Mouse (Mus musculus) embryo, embryonic 10.5 days (tissue): Measurements from ENCODE around the gene Iars.
A peak's percentile ranks its signal among the peaks of the same experiment; 100 is the strongest.

ENCODE experiments used
- DNase-seq: peaks from one replicate; pipeline ENCODE4 v3.0.0-alpha.2; 2015; ENCODE audit warnings: low spot score

Iars gene

DNA sequence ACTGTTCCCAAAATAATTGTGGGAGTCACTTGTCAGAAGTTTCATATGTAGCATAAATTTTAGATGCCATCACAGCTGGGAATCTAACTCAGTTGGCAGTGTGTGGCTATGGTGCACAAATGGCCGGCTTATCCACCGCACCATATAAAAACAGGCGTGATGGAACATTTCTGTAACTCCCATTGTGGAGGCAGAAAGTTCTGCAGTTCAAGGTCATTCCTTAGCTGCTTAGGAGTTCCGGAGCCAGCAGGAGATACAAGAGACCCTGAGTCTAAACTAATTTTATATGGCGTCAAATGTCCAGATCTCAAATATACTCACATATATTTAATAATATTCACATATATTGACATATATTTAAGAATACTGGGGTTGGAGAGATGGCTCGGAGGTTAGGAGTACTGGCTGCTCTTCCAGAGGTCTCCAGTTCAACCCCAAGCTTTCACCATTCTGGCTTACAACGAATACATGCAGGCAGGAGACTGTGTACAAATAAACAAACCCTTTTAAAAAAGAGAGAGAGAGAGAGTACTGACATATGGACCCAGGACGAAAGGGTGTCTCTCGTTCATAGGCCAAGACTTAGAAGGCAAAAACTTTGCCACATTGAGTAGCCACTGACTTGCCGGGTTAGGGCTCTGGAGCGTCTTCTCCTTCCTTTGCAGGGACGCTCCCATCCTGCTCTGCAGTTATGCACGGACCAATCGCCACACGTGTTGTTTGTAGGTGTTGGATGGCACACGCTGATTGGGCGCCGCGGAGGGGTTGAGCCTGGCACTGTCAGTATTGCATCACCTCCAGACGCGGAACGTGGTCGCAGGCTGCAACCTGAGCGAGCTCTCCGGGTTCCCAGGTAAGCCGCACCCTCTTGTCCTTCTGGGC lies at the start of gene Iars:
Iars (plus strand) TSS at position 750 of the 882 bp plus-strand sequence.
- peak; percentile 99 for DNase-seq

- DNase-seq: no peak
Measured at GRCm38 (mm10) chr13:49639965-49640364, 41.9 kb upstream of the Iars start.

DNA sequence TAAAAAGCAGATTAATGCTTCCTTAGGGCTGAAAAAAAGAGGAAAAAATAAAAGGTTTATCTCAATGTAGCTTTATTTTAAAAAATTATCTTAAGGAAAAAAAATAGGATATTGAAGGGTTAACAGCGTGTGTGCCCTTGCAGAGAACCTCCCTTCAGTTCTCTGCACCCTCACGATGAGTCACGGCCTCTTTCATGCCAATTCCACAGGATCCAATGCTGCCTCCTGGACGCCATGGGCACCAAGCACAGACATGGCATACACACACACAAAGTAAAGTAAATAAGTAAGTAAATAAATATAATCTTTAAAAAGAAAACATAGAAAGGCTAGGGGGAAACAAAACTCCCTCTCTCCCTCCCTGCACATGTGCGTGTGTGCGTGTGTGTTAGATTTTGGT lies 39.2 kb upstream of the Iars start:
- DNase-seq: no peak

GRCm38 (mm10) chr13:49643669-49644362 lies 38.1 kb upstream of the Iars start:
- DNase-seq: no peak

DNA sequence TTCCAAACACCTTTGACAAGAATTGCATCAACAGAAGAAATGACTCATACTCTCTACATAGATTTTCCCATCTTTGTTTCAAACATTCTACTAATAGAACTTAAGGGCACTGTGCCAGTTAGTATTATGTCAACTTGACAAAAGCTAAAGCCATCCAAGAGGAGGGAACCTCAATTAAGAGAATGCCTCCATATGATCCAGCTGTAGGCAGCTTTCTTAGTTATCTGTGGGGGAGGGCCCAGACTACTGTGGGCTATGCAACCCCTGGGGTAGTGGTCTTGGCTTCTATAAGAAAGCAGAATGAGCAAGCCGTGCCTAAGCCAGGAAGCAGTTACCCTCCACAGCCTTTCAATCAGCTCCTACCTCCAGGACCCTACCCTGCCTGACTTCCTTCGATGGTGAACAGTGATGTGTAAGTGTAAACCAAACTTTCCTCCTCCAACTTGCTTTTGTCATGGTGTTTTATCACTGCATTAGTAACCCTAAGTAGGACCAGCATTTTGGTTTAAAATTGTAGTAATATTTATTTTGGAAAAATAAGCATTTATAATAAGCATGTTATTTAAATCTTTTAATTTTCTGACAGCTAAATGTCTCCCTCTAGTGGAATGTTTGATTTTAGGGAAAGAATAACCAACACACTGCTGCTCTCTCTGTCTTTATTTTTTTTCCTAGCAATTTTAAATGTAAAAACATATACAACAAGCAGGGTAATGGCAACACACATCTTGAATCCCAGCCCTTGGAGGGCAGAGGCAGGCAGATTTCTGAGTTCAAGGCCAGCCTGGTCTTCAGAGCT lies 37.0 kb upstream of the Iars start:
- peak; percentile 54 for DNase-seq

GRCm38 (mm10) chr13:49646019-49646418 lies 35.9 kb upstream of the Iars start:
- DNase-seq: no peak

DNA sequence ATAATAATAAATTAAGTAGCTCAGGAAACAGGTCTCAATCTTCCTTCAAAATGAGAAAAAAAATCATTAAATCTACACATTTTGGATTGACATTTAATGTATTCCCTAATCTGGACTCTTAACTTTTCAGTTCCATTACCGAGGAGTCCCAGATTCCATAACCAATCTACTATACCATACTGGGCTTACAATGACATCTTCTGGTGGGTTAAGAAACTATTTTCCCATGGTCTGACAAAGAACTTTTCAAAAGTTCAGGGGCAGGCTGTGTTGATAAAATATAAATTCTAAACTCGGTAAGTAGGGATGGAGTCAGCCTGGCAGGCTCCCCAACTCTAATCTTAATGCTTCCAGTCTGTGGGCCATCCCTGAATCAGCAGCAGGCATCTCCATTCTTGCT lies 30.8 kb upstream of the Iars start:
- DNase-seq: peak; percentile 3

GRCm38 (mm10) chr13:49651781-49652351 lies 30.0 kb upstream of the Iars start:
- DNase-seq: no peak

DNA sequence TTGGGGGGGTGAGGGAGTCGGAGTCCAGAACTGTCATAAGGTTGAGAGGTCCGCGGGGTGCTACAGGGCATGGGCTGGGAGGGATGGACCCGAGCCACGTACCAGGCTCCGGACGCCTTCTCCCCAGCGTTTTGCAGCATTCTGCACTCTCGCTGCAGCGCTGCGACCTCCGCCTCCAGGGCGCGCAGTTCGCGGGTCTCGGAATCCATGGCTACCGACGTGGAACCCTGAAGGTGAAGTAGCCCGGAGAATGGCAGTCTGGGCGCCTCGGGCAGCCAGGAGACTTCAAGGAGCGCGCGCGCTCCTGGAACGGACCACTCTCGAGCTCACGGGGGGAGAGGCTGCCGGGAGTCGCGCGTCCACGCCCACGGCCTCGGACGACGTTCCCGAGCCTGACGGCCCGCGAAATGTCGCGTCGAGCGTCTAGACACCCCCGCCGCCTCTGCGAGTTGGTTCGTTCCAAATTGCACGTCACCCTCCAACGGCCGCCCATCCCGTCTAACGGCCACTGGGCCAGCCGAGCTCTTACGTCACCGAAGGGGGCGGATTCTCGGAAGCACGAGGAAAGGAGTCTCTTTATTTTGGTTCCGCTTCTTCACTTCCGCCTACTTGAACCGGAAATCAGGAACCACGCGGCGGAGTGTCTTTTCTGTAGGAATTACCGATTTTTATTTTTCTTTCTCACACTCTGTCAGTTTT lies 29.3 kb upstream of the Iars start, which contains the start of the genes Cenpp and Nol8:
Cenpp (minus strand) TSS at position 305 of the 699 bp plus-strand sequence.
Nol8 (plus strand) TSS at position 598 of the 699 bp plus-strand sequence.
- peak; percentile 99 for DNase-seq

DNA sequence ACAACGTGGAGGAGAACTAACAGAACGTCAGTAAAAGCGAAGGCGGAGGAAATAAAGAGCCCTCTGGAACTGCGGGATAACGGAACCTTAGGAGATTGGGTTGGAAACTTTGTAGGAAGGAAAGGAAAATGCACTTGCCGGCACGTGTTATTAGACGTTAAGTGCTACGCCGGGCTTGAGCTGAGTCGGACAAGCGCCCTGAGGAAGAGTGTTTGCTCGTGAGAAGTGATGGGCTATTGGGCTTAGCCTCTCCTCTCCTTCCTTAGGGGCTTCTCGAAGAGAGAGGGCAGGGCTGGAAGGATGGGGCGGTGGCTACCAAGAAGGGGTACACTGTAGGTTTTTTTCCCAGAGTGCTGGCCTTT lies 28.7 kb upstream of the Iars start:
- no peak for DNase-seq

DNA sequence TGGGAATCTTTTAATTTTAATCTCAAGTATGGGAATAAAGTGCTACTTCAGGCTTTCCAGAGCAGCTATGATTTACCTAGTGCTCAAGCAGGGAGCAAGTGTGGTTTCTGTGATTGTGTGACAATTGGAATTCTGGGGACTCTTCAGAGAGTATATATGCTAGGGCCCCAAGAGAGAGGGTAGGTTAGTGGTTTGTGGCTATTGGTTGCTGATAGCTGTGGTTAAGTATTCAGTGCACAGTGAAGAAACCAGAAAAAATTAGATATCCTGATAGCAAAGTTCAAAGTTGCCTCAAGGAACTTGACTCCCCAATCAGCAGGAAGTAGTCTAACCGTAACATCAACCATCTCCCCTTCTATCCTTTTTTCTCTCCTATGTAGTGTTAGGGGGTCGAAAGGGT lies 4.1 kb upstream of the Iars start:
- no peak for DNase-seq

- DNase-seq: no peak
Measured at GRCm38 (mm10) chr13:49682233-49682846, 440 bp downstream of the Iars start.

DNA sequence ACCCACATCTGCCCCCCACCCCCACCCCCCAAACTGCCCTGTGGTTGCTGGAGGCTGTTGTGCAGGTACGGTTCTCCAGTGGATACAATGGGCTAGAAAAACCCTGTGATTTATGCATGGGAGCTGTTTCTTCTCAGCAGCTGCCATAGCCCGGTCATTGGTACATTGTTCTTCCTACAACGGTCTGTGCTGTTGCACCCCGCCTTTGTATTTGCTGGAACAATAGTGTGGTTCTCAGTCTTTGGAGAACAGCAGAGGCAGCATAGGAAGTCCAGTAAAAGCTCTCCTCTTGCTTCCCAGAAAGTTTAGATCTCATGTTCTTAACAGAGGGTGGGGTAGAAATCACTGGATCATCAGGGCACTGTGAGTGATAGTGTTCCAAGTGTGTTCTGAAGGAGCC lies 2.4 kb downstream of the Iars start:
- no peak for DNase-seq

- DNase-seq: no peak
Measured at GRCm38 (mm10) chr13:49691056-49691455, 9.2 kb downstream of the Iars start.

DNA sequence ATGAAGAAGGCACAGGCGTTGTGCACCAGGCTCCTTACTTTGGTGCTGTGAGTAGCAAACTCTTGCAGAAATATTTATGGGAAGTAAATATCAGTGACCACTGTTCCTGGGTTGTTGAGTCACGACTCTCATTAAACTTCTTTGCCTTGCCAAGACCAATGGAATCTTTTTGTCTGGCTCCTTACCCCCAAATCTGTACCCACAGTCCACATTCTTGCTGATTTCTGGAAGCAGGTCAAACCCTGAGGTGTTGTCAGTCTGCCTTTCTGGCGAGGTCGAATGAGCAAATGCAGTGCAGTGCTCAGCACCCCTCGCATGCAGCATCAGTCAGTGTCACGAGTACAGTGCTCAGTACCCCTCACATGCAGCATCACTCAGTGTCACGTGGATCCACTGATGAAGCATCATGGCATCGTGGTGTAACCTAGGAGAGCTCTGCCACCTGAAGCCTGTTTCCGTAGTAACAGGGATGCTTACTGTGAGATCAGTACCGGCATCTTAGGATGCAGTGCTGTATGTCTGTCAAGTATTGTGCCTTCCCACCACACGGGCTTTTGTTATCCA lies 21.4 kb downstream of the Iars start:
- no peak for DNase-seq

DNA sequence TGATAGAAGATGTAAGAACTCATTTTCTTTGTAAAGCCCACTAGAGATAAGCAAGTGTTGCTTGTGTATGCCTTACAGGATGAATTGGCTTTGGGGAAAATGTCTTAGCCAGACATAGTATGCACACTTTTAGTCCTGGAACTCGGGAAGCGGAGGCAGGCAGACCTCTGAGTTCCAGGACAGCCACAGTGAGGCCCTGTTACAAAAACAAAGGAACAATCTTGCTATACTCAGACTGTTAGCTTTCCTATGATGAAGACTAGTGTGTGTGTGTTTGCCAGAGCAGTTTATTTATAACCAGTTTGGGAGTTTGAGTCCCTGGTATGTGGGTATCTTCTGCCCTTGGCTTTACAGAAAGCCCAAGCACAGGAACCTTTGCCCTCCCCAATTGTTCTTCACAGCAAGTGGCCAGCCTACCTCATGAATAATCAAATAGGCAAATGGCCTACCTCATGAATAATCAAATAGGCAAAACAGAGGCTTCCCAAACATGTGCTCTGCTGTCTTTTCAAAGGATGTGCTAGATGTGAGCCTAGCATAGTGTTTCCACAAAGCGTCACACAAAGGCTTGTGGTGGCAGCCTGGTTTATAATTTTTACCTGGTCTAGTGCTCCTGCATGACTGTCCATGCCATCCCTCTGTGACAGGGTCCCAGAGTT lies 24.3 kb downstream of the Iars start:
- peak; percentile 14 for DNase-seq

GRCm38 (mm10) chr13:49708311-49708710 lies 26.4 kb downstream of the Iars start:
- DNase-seq: no peak

DNA sequence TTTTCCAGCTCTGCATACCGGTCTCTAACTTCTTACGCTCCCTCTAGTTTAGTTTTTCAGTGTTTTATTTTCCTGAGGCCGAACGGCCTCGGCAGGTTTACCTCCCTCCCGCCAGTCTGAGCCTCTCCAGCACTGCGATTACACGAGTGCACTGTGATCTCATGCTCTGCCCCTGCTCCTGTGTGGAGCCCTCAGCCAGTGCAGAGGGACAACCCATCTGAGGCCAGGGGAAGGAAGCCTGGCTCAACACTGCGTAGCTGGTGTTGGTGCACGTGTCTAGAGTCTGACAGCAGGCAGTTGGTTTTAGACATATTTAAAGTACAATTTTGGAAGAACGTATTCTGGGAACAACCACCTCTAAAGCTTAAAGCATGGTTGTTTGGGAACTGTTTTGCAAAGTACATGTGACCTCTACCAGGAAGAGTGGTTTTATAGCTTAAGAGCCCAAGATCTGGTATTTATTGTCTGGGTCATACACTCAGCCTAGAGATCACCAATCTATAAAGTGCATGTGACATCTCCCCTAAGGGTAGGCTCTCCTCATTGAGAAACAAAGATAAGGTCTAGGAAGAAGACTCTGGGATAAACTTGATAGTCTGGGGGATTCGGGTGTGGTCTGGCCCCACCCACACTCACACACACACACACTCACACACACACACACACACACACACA lies 30.3 kb downstream of the Iars start:
- no peak for DNase-seq

GRCm38 (mm10) chr13:49719310-49719709 lies 37.4 kb downstream of the Iars start:
- DNase-seq: no peak

- no peak for DNase-seq
Measured at GRCm38 (mm10) chr13:49736430-49736829, 54.5 kb downstream of the Iars start.
